Mouse (Mus musculus) cerebellum, adult 9-11 months (tissue): ENCODE results near the gene Umad1.

ENCODE experiments used
- DNase-seq: peaks from one replicate; pipeline ENCODE4 v3.0.0; 2022

The Umad1 gene

GRCm38 (mm10) chr6:8259004-8259666 is at the start of gene Umad1, which contains the start of the genes Rpa3 and Gm45062:
TSS of gene Umad1 (plus strand) at chr6:8259288.
TSS of gene Rpa3 (minus strand) at chr6:8259173.
TSS of gene Gm45062 (plus strand) at chr6:8259450.
- DNase-seq: peak; percentile 99

- no peak for DNase-seq
Observed at GRCm38 (mm10) chr6:8209866-8210186, 49.3 kb upstream of the Umad1 start.

- DNase-seq: no peak
Observed at GRCm38 (mm10) chr6:8210661-8211060, 48.4 kb upstream of the Umad1 start.

- DNase-seq: no peak
Observed at GRCm38 (mm10) chr6:8227035-8227434, 32.1 kb upstream of the Umad1 start.

GRCm38 (mm10) chr6:8228596-8228995 is 30.5 kb upstream of the Umad1 start:
- no peak for DNase-seq

GRCm38 (mm10) chr6:8258316-8258715 is 772 bp upstream of the Umad1 start:
- DNase-seq: no peak

GRCm38 (mm10) chr6:8259667-8260044 is 568 bp downstream of the Umad1 start:
- no peak for DNase-seq

- no peak for DNase-seq
Observed at GRCm38 (mm10) chr6:8271047-8271446, 12.0 kb downstream of the Umad1 start.

GRCm38 (mm10) chr6:8274387-8275054 is 15.4 kb downstream of the Umad1 start:
- DNase-seq: peak; percentile 44

- DNase-seq: peak; percentile 78
Observed at GRCm38 (mm10) chr6:8275098-8275497, 16.0 kb downstream of the Umad1 start.

GRCm38 (mm10) chr6:8276431-8276830 is 17.3 kb downstream of the Umad1 start:
- no peak for DNase-seq

GRCm38 (mm10) chr6:8278426-8279002 is 19.4 kb downstream of the Umad1 start:
- no peak for DNase-seq

- no peak for DNase-seq
Observed at GRCm38 (mm10) chr6:8283255-8283654, 24.2 kb downstream of the Umad1 start.

GRCm38 (mm10) chr6:8285401-8285960 is 26.4 kb downstream of the Umad1 start:
- DNase-seq: no peak

GRCm38 (mm10) chr6:8286146-8286545 is 27.1 kb downstream of the Umad1 start:
- no peak for DNase-seq

GRCm38 (mm10) chr6:8288755-8289580 is 29.9 kb downstream of the Umad1 start:
- DNase-seq: no peak

- DNase-seq: no peak
Observed at GRCm38 (mm10) chr6:8294048-8294784, 35.1 kb downstream of the Umad1 start.

GRCm38 (mm10) chr6:8299066-8299863 is 40.2 kb downstream of the Umad1 start:
- DNase-seq: no peak

- no peak for DNase-seq
Observed at GRCm38 (mm10) chr6:8307878-8308775, 49.0 kb downstream of the Umad1 start.

GRCm38 (mm10) chr6:8312554-8312953 is 53.5 kb downstream of the Umad1 start:
- no peak for DNase-seq
